Mouse (Mus musculus): ENCODE data around the gene Ms4a6b. TPM values are rescaled to one million over a fixed set of nuclear protein-coding genes. Genes with fewer than 3 reads are reported as not detected.
"Not testable (repeated sequence)": the region's sequence is repeated elsewhere in the genome, so short reads cannot be mapped to it uniquely, and the experiment has no call there.

Gene Ms4a6b
- total and polyA plus RNA-seq, 2 experiments from 2014 or later = 2.8 to 15.3 TPM

- TF ChIP-seq EP300 (IDR thresholded peaks at IDR 0.05; ENCODE audit: low read depth) (no peak), CTCF (IDR thresholded peaks at IDR 0.05; ENCODE audit: low read depth) (no peak)
- 78% methylated on average over 5 of the region's 5 CpGs for WGBS
These were observed 38.4 kb downstream of the Ms4a6b start for GRCm38 (mm10) chr19:11554726-11555125.

GRCm38 (mm10) chr19:11559560-11559959, 43.2 kb downstream of the Ms4a6b start:
- not testable (repeated sequence) for H3K9me3 ChIP-seq (replicated peaks; ENCODE audit: control insufficient read depth, low read length); H3K27ac ChIP-seq (ENCODE audit: low read depth); H3K4me3 ChIP-seq (ENCODE audit: low read depth, low read length); H3K36me3 ChIP-seq (replicated peaks; ENCODE audit: control insufficient read depth, insufficient read depth, low read length); H3K4me2 ChIP-seq (ENCODE audit: low read depth, low read length); H3K4me1 ChIP-seq (ENCODE audit: control insufficient read depth, insufficient read depth); DNase-seq (ENCODE audit: low spot score); H3K9ac ChIP-seq (replicated peaks; ENCODE audit: low read depth, low read length); ATAC-seq (ENCODE audit: insufficient read depth, low read depth); H3K27me3 ChIP-seq (ENCODE audit: control insufficient read depth, insufficient read depth, low read length)

More at GRCm38 (mm10) chr19:11554726-11555125, 38.4 kb downstream of the Ms4a6b start:
- H3K4me2 ChIP-seq (ENCODE audit: low read depth, low read length) = no peak overlapping the region
- DNase-seq (ENCODE audit: low spot score) (no peak), ATAC-seq (ENCODE audit: insufficient read depth, low read depth) (no peak)
- no peaks in the 10 kb centered on the region for H3K9me3 ChIP-seq (replicated peaks; ENCODE audit: control insufficient read depth, low read length)
- H3K9ac ChIP-seq (replicated peaks; ENCODE audit: low read depth, low read length) = no peak overlapping the region
- no peak overlapping the region for H3K4me3 ChIP-seq (ENCODE audit: low read depth, low read length)
- no peak overlapping the region for H3K27ac ChIP-seq (ENCODE audit: low read depth)
- H3K4me1 ChIP-seq (ENCODE audit: control insufficient read depth, insufficient read depth) = no peaks in the 10 kb centered on the region
- H3K27me3 ChIP-seq (ENCODE audit: control insufficient read depth, insufficient read depth, low read length) = no peaks in the 10 kb centered on the region
- H3K36me3 ChIP-seq (replicated peaks; ENCODE audit: control insufficient read depth, insufficient read depth, low read length) = no peaks in the 10 kb centered on the region

GRCm38 (mm10) chr19:11574965-11575364, 58.7 kb downstream of the Ms4a6b start:
- WGBS = 82% methylated on average over 8 of the region's 8 CpGs
- ATAC-seq (ENCODE audit: insufficient read depth, low read depth) = no peak
- TF ChIP-seq EP300 (IDR thresholded peaks at IDR 0.05; ENCODE audit: low read depth) = no peak
- no peak for TF ChIP-seq CTCF (IDR thresholded peaks at IDR 0.05; ENCODE audit: low read depth)
- H3K36me3 ChIP-seq (replicated peaks; ENCODE audit: control insufficient read depth, insufficient read depth, low read length) = no peaks in the 10 kb centered on the region
- no peak overlapping the region for H3K9ac ChIP-seq (replicated peaks; ENCODE audit: low read depth, low read length)
- H3K27me3 ChIP-seq (ENCODE audit: control insufficient read depth, insufficient read depth, low read length) = no peaks in the 10 kb centered on the region
- no peaks in the 10 kb centered on the region for H3K4me1 ChIP-seq (ENCODE audit: control insufficient read depth, insufficient read depth)
- no peak overlapping the region for H3K4me3 ChIP-seq (ENCODE audit: low read depth, low read length)
- no peak overlapping the region for H3K27ac ChIP-seq (ENCODE audit: low read depth)
- H3K4me2 ChIP-seq (ENCODE audit: low read depth, low read length) = no peak overlapping the region
- no peaks in the 10 kb centered on the region for H3K9me3 ChIP-seq (replicated peaks; ENCODE audit: control insufficient read depth, low read length)
- DNase-seq (ENCODE audit: low spot score) = no peak

Other genes starting within 250 kb of the Ms4a6b start
- gene Ms4a5, start 232.6 kb upstream of the Ms4a6b start, total RNA-seq (2014; rRNA removed; ENCODE audit: low replicate concordance) = not detected in 2 replicates
- gene Ms4a5, start 232.6 kb upstream of the Ms4a6b start, polyA plus RNA-seq (2015; fragmentation: Nextera tagmentation; extraction: Ambion mirVana) = not detected in 2 replicates
- gene Ms4a14, start 202.1 kb upstream of the Ms4a6b start, total RNA-seq (2014; rRNA removed; ENCODE audit: low replicate concordance) = not detected in 2 replicates
- gene Ms4a14, start 202.1 kb upstream of the Ms4a6b start, polyA plus RNA-seq (2015; fragmentation: Nextera tagmentation; extraction: Ambion mirVana) = 0.03 and 0.04 TPM in 2 replicates
- gene Ms4a7, start 180.4 kb upstream of the Ms4a6b start, total RNA-seq (2014; rRNA removed; ENCODE audit: low replicate concordance) = 1.9 TPM in 1 of 2 replicates, not detected in the other
- gene Ms4a7, start 180.4 kb upstream of the Ms4a6b start, polyA plus RNA-seq (2015; fragmentation: Nextera tagmentation; extraction: Ambion mirVana) = 5.6 and 5.8 TPM in 2 replicates
- 3.4 TPM in 1 of 2 replicates, not detected in the other for gene Ms4a4a, start 141.0 kb upstream of the Ms4a6b start, total RNA-seq (2014; rRNA removed; ENCODE audit: low replicate concordance)
- gene Ms4a4a, start 141.0 kb upstream of the Ms4a6b start, polyA plus RNA-seq (2015; fragmentation: Nextera tagmentation; extraction: Ambion mirVana) = 3.2 and 3.7 TPM in 2 replicates
- gene Ms4a4c, start 111.7 kb upstream of the Ms4a6b start, total RNA-seq (2014; rRNA removed; ENCODE audit: low replicate concordance) = 0.46 TPM in 1 of 2 replicates, not detected in the other
- gene Ms4a4c, start 111.7 kb upstream of the Ms4a6b start, polyA plus RNA-seq (2015; fragmentation: Nextera tagmentation; extraction: Ambion mirVana) = 0.65 and 0.94 TPM in 2 replicates
- 0.19 TPM in 1 of 2 replicates, not detected in the other for gene Ms4a4b, start 73.0 kb upstream of the Ms4a6b start, total RNA-seq (2014; rRNA removed; ENCODE audit: low replicate concordance)
- 0.23 and 0.30 TPM in 2 replicates for gene Ms4a4b, start 73.0 kb upstream of the Ms4a6b start, polyA plus RNA-seq (2015; fragmentation: Nextera tagmentation; extraction: Ambion mirVana)
- gene Ms4a6c, start 47.1 kb upstream of the Ms4a6b start, total RNA-seq (2014; rRNA removed; ENCODE audit: low replicate concordance) = 1.4 and 14.5 TPM in 2 replicates
- 4.0 and 4.1 TPM in 2 replicates for gene Ms4a6c, start 47.1 kb upstream of the Ms4a6b start, polyA plus RNA-seq (2015; fragmentation: Nextera tagmentation; extraction: Ambion mirVana)
- not detected in 2 replicates for gene Gm8369, start 30.6 kb upstream of the Ms4a6b start, total RNA-seq (2014; rRNA removed; ENCODE audit: low replicate concordance)
- gene Gm8369, start 30.6 kb upstream of the Ms4a6b start, polyA plus RNA-seq (2015; fragmentation: Nextera tagmentation; extraction: Ambion mirVana) = 0.08 TPM in 1 of 2 replicates, not detected in the other
- gene Ms4a4d, start 20.3 kb downstream of the Ms4a6b start, total RNA-seq (2014; rRNA removed; ENCODE audit: low replicate concordance) = 1.1 and 1.8 TPM in 2 replicates
- 2.8 and 3.4 TPM in 2 replicates for gene Ms4a4d, start 20.3 kb downstream of the Ms4a6b start, polyA plus RNA-seq (2015; fragmentation: Nextera tagmentation; extraction: Ambion mirVana)
- 5.3 and 14.0 TPM in 2 replicates for gene Ms4a6d, start 88.3 kb downstream of the Ms4a6b start, total RNA-seq (2014; rRNA removed; ENCODE audit: low replicate concordance)
- gene Ms4a6d, start 88.3 kb downstream of the Ms4a6b start, polyA plus RNA-seq (2015; fragmentation: Nextera tagmentation; extraction: Ambion mirVana) = 3.0 and 3.2 TPM in 2 replicates
- not detected in 2 replicates for gene Ms4a2, start 107.2 kb downstream of the Ms4a6b start, total RNA-seq (2014; rRNA removed; ENCODE audit: low replicate concordance)
- 0.15 and 0.18 TPM in 2 replicates for gene Ms4a2, start 107.2 kb downstream of the Ms4a6b start, polyA plus RNA-seq (2015; fragmentation: Nextera tagmentation; extraction: Ambion mirVana)
- 2.7 TPM in 1 of 2 replicates, not detected in the other for gene Ms4a3, start 124.3 kb downstream of the Ms4a6b start, total RNA-seq (2014; rRNA removed; ENCODE audit: low replicate concordance)
- not detected in 2 replicates for gene Ms4a3, start 124.3 kb downstream of the Ms4a6b start, polyA plus RNA-seq (2015; fragmentation: Nextera tagmentation; extraction: Ambion mirVana)
- not detected in 2 replicates for gene Oosp2, start 144.0 kb downstream of the Ms4a6b start, total RNA-seq (2014; rRNA removed; ENCODE audit: low replicate concordance)
- gene Oosp2, start 144.0 kb downstream of the Ms4a6b start, polyA plus RNA-seq (2015; fragmentation: Nextera tagmentation; extraction: Ambion mirVana) = not detected in 2 replicates
- not detected in 2 replicates for gene Oosp1, start 174.6 kb downstream of the Ms4a6b start, total RNA-seq (2014; rRNA removed; ENCODE audit: low replicate concordance)
- gene Oosp1, start 174.6 kb downstream of the Ms4a6b start, polyA plus RNA-seq (2015; fragmentation: Nextera tagmentation; extraction: Ambion mirVana) = not detected in 2 replicates
- gene Oosp3, start 180.5 kb downstream of the Ms4a6b start, total RNA-seq (2014; rRNA removed; ENCODE audit: low replicate concordance) = not detected in 2 replicates
- gene Oosp3, start 180.5 kb downstream of the Ms4a6b start, polyA plus RNA-seq (2015; fragmentation: Nextera tagmentation; extraction: Ambion mirVana) = not detected in 2 replicates
- not detected in 2 replicates for gene Gif, start 231.0 kb downstream of the Ms4a6b start, total RNA-seq (2014; rRNA removed; ENCODE audit: low replicate concordance)
- not detected in 2 replicates for gene Gif, start 231.0 kb downstream of the Ms4a6b start, polyA plus RNA-seq (2015; fragmentation: Nextera tagmentation; extraction: Ambion mirVana)

All from heart, postnatal 0 days (tissue).